Mouse (Mus musculus) urinary bladder, postnatal 10 days (tissue): Measurements from ENCODE around the gene Efcab11.

ENCODE experiments used
- DNase-seq: peaks from one replicate; pipeline ENCODE4 v3.0.0; 2022; ENCODE audit warnings: low spot score

The Efcab11 gene

DNA sequence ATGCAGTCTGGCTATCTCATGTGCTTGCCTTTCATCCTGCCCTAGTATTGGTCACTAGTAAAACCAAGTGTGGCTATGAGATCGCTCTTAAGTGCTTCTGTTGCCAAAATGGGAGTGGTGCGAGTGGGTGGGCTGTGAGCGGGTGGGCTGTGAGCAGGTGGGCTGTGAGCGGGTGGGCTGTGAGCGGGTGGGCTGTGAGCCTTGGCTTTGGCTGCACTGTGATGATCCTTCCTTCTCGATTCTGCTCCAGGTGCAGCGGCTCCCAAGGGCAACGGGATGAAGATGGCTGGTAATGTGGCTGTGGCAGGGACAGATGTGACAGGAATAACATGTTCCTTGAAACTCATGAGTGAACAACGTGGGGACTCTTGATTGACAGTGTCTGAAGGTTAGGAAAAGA, 128.0 kb downstream of the Efcab11 start:
- no peak for DNase-seq

DNA sequence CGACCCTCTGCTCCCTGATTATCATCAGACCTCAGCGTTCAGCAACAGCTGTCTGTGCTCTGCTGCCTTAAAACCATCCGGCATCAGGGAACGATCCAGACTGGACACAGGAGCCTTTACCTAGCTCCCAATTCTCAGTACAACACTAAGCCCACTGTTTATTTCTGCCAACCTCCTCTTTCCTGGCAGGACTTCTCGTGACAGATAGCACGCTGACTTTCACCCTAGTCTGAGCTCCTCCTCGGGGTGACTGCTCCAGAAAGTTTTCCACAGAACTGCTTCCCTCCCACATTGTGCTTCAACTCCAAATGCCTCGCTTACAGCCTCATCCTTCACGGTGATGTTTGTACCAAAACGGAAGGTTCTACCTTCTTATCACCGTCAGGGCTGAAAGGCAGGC, 131.3 kb downstream of the Efcab11 start:
- DNase-seq = no peak

- no peak for DNase-seq
These were observed 134.8 kb downstream of the Efcab11 start for GRCm38 (mm10) chr12:99749391-99749790.

DNA sequence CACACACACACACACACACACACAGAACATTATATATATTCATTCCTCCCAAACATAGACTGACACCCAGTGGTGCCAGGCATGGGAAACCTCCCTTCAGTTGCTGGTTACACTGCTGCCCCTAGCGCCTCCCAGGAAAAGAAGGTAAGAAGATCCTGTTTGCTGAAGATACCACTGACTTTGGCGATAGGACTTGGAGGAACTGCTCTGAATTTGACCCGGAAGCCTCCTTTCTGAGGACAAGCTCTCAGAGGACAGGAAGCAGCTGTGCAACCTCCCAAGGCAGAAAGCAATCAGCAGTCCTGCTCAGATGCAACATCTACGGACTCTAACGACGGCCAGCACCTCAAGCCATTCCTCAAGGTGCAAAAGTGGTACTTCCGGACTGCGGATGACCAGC, 142.6 kb downstream of the Efcab11 start:
- no peak for DNase-seq

- DNase-seq = no peak
These were observed 145.0 kb downstream of the Efcab11 start for GRCm38 (mm10) chr12:99739211-99739610.

GRCm38 (mm10) chr12:99738256-99738655, 146.0 kb downstream of the Efcab11 start:
- no peak for DNase-seq

DNA sequence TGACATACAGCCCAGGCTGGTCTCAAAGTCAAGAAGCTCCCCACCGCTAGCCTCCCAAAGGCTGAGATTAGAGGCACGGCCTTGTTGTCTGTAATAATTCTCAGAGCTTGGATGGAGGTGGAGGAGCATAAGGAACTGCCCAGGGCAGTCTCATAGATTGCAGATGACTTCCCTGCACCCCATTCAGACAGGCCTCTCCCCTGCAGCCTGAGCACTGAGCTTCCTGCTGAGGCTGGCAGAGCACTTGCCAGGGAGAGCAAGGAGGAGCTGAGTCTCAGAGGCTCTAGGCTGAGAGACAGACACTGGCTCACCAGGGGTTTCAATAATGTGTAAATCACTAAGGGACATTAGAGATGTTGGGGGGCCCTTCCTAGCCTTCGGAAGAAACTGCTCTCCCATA, 147.3 kb downstream of the Efcab11 start:
- DNase-seq = no peak

- DNase-seq = no peak
These were observed 149.1 kb downstream of the Efcab11 start for GRCm38 (mm10) chr12:99735172-99735571.

DNA sequence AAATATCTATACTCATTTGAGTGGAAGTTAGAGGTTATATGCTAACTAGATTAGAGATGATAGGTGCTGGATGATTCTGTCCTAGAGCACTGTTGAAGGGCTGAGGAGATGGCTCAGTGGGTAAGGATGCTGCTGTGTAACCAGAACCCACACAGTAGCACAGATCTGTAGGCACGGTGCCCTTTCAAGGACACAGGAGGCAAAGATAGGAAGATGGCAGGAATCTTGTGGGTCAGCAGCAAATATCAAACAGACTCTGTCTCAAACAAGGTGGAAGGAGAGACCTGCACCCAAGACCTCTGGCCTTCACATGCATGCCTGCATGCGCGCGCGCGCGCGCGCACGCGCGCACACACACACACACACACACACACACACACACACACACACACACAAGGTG, 160.0 kb downstream of the Efcab11 start:
- DNase-seq = no peak

- DNase-seq = no peak
These were observed 160.4 kb downstream of the Efcab11 start for GRCm38 (mm10) chr12:99723791-99724190.

- no peak for DNase-seq
These were observed 162.9 kb downstream of the Efcab11 start for GRCm38 (mm10) chr12:99721318-99721717.

GRCm38 (mm10) chr12:99719777-99720176, 164.5 kb downstream of the Efcab11 start:
- no peak for DNase-seq

DNA sequence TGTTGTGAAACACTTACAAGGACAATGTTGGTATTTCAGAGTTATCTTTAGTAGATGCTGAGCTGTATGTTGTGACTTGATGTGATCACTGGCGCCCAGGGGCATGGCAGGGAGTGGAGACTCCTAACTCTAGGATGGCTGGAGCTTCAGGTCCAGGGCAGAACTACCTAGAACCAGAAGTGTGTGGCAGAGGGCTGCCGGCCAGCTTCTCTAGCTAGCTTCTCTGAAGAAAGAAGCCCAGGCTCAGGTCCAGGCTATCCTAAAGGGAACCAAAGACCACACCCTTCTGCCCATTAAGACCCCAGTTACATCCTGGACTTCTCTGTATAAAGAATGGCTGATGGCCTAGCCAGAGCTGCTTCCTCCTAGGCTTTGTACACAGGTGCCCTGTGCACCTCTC, 166.1 kb downstream of the Efcab11 start:
- no peak for DNase-seq

DNA sequence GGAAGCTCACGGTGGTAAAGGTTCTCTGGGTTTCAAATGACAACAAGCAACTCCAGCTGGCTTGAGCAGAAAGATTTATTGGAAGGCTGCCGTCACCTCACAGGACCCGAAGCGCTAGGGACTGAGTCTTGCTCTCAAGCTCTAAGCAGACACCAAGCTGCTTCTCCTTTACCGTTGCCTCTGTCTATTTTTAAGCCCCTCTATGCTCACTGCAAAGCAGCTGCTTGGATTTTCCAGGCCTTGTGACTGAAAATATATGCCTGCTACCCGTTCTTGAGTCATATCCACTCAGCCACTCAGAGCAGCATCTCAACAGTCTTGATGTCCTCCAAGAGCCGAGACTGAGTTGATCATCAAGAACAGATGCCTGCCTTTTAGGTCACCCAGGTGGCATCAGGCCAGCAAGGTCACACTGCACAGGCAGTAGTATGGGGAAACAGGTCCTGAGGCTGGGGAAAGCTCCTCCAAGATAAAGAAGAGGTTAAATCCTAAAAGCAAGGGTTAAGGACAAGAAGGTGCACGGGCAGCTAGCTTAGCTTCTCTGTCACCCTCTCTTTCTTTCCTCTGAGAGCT, 168.1 kb downstream of the Efcab11 start:
- no peak for DNase-seq

DNA sequence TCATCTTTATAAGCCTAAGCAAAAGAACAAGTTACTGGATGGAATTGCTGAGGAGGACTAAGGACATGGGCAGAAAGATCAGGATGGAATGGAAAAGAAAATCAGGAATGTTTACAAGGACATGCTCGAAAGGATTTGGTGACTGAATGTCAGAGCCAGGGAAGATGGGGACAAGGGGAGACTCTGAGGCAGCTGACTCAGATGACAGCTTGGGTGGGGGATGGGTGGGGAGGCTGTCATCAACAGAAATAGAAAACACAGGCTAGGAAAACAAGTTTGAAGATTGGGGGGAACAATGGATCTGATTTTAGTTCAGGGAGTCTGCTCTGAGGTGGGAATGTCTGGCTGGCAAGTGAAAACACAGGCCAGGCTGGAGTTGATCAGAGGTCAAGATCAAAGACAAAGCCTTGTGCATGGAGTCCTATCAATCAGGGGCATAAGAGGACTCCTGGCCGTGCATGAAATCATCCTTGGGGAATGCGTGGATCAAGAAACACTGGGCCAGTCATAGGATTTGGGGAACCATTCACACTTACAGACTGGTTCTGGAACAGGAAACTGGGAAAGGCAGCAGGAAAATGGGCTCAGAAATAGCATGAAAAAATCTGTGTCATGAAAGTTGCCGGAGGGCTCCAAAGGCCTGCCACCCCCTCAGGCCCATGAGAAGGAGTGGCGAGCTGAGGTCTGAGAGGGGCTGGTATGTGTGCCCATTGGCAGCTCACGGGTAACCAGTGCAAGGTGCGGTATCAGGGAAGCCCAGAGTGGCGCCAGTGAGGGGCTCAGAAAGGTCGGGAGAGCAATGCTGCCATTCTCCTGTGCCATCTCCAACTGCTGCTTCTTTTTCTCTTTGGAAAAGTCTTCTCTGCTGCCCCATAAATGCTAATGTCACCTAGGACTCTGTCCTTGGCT, 168.9 kb downstream of the Efcab11 start:
- DNase-seq = no peak

- no peak for DNase-seq
These were observed 172.0 kb downstream of the Efcab11 start for GRCm38 (mm10) chr12:99712214-99712613.

DNA sequence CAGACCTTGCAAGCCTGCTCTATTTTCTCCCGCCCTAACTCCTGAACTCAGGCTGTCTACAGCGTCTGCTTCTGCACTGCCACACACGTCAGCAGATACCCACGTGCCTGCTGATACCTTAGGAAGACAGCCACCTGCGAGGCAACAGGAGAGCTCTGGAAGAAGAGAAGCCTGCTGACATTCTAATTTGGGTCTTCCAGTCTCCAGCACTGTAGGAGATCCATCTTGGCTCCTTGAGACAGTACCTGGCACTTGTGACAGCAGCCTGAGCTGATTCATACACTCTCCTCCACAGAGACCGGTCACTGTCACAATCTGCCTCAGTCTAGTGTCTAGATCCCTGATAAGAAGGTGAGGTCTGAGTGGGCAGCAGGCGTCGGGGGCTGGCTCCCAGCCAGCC, 182.0 kb downstream of the Efcab11 start:
- no peak for DNase-seq

DNA sequence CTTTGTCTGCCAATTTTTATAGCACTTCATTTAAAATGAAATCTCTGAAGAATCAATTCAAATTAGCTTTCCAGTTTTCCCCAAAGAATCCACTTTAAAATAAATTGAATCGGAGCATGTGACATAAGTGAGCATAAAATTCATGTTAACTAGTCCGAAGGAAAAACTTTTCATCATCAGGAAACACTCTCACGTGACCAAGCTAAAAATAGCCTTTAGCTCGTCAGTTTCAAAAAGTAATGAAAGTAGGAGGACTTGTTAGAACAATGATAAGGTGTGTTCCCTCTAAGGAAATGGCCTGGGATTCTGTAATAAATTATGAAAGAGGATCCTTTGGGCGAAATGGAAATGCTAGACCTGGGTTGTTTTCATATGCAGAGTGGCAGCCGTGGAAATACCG, 183.9 kb downstream of the Efcab11 start:
- DNase-seq = no peak

DNA sequence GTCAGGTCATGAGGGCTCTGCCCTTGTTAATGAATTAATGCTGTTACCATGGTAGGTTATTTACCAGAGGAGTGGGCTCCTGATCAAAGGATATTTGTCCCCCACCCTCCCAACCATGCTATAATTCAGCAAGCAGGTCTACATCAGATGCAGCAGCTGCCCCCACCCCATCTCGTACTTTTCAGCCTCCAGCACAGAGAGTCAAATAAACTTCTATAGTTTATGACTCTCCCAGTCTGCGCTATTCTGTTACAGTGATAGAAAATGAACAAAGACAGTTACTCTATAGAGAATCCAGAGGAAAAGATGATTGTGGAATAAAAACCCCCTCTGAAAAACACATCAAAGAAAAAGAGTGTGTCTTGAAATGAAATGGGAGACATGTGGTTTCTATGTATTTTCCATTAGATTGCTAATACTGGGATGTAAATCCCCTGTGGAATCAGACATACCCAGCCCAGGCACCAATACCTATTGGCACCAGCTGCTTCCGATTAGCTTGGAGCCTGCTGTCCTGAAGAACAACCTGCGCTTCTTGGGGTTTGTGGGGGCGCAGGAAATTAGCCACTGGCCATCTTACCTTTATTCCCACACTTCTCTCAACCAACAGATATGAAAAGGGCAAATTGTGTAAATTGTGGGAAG, 184.7 kb downstream of the Efcab11 start:
- no peak for DNase-seq

GRCm38 (mm10) chr12:99694066-99694465, 190.2 kb downstream of the Efcab11 start:
- no peak for DNase-seq

DNA sequence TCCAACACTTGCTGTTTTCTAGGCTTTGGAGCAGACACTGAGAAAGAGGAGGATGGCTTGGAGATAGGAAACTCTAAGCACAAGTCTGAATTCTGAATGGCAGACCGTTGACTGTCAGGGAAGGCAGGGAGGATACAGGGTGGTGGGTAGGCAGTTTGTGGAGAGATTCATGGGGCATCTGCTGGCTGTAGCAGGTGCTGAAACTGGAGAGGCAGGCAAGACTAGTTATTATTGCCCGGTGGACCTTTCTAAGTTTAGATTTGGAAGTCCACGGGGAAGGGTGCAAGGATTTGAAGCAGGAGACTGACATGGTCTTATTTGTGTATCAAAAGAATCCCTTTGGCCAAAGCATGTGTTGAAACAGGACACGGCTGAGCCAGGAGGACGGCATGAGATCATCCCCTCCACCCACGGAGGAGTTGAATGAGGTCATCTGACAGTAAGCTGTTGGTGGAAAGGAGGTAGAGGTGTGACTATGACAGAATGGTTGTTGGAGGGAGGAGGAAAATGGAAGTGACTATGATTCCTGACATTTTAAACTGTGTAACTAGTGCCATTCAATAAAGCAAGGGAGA, 197.7 kb downstream of the Efcab11 start:
- no peak for DNase-seq

- DNase-seq = no peak
These were observed 198.7 kb downstream of the Efcab11 start for GRCm38 (mm10) chr12:99685451-99686100.
